Mouse (Mus musculus) kidney, adult 2 months (tissue): Measurements from ENCODE around the gene Magi1. TPM values are rescaled to one million over a fixed set of nuclear protein-coding genes. Genes with fewer than 3 reads are reported as not detected.

Experiments used
- DNase-seq: peaks from one replicate; pipeline ENCODE4 v3.0.0; 2021
- H3K27ac ChIP-seq: fragments of 200-500 bp; 2 replicates; pipeline ENCODE4 v1.5.1; 2012; ENCODE audit warnings: low read depth, low read length, control low read depth, inconsistent platforms; ENCODE audit not compliant: insufficient read depth
- H3K27me3 ChIP-seq: fragments of 200-500 bp; replicated peaks from 2 replicates; pipeline ENCODE4 v1.6.1; 2012; ENCODE audit warnings: mild to moderate bottlenecking, moderate library complexity, low read length, inconsistent platforms; ENCODE audit not compliant: control insufficient read depth, insufficient read depth
- H3K36me3 ChIP-seq: fragments of 200-500 bp; 2 replicates; pipeline ENCODE4 v1.6.1; 2012; ENCODE audit warnings: mild to moderate bottlenecking, moderate library complexity, low read length, inconsistent platforms; ENCODE audit not compliant: control insufficient read depth, insufficient read depth
- H3K4me1 ChIP-seq: fragments of 200-500 bp; 2 replicates; pipeline ENCODE4 v1.6.1; 2011; ENCODE audit warnings: low read length; ENCODE audit not compliant: control insufficient read depth, insufficient read depth
- H3K4me3 ChIP-seq: fragments of 200-500 bp; 2 replicates; pipeline ENCODE4 v1.5.1; 2011; ENCODE audit warnings: mild to moderate bottlenecking, low read depth, low read length, control low read depth; ENCODE audit not compliant: insufficient read depth
- CTCF ChIP-seq: fragments of 200-500 bp; conservative IDR thresholded peaks from 2 replicates; pipeline ENCODE4 v1.5.1; 2011; ENCODE audit warnings: low read depth, mild to moderate bottlenecking, control low read depth, low read length, moderate library complexity, mixed read lengths; ENCODE audit not compliant: insufficient read depth, insufficient read length
- POLR2A ChIP-seq: fragments of 200-500 bp; IDR thresholded peaks from one replicate; pipeline ENCODE4 v1.6.1; 2011; ENCODE audit warnings: low read depth, low read length, control low read depth
- WGBS: fragments of 180-500 bp; shearing (Covaris S2); methylation state at CpG from one replicate; pipeline ENCODE4 v1.1.7; 2018; 5-methylcytosine and 5-hydroxymethylcytosine counted together
- polyA plus RNA-seq: library from polyadenylated mRNA; depleted of rRNA; stranded (reverse); fragments of >200 nt; gene quantifications from 2 replicates; pipeline ENCODE4 v1.2.3, GENCODE M21; 2012

Gene Magi1
- polyA plus RNA-seq, 1 experiment = 6.1 TPM

DNA sequence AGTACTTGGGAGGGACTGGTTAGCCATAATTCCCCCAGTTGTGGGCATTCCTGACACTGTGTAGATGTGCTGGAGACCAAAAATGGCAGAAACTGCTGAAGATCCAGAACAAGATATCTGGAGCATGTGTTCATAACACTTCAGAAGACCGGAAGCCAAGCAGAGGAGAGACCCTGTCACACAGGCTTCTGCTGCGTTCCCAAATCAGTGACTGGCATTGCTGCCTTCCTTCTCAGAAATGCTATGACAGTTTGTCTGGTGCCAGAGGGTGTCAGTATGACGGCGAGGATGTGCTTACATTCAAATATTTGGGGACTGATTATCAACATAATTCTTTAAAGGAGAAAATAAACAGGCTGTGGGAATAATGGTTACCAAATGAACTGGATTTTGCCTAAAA is 373.7 kb downstream of the Magi1 start:
- TF ChIP-seq CTCF = no peak
- no peak for TF ChIP-seq POLR2A
- Histone ChIP-seq H3K27ac (no peak overlapping the region), H3K27me3 (no peaks in the 10 kb centered on the region), H3K36me3 (no peaks in the 10 kb centered on the region), H3K4me1 (no peaks in the 10 kb centered on the region), H3K4me3 (no peak overlapping the region)
- WGBS = 93% methylated on average over 4 of the region's 4 CpGs
- DNase-seq = no peak

- H3K36me3 ChIP-seq = no peaks in the 10 kb centered on the region
- no peak overlapping the region for H3K4me3 ChIP-seq
- WGBS = 91% methylated on average over 2 of the region's 2 CpGs
- no peak for DNase-seq
- no peaks in the 10 kb centered on the region for H3K4me1 ChIP-seq
- no peak overlapping the region for H3K27ac ChIP-seq
- H3K27me3 ChIP-seq = no peaks in the 10 kb centered on the region
- TF ChIP-seq CTCF = no peak
- no peak for TF ChIP-seq POLR2A
These were observed 378.7 kb downstream of the Magi1 start for GRCm38 (mm10) chr6:93904987-93905386.

- H3K4me1 ChIP-seq = no peaks in the 10 kb centered on the region
- no peak overlapping the region for H3K27ac ChIP-seq
- 74% methylated on average over 2 of the region's 2 CpGs for WGBS
- H3K4me3 ChIP-seq = no peak overlapping the region
- DNase-seq = no peak
- TF ChIP-seq CTCF (no peak), POLR2A (no peak)
- no peaks in the 10 kb centered on the region for H3K27me3 ChIP-seq
- H3K36me3 ChIP-seq = no peaks in the 10 kb centered on the region
These were observed 381.5 kb downstream of the Magi1 start for GRCm38 (mm10) chr6:93902239-93902638.

- H3K4me1 ChIP-seq = 0 out of 2 replicates have a peak, but pooled peaks cover 3% of the 10 kb centered on the region
- H3K36me3 ChIP-seq = no peaks in the 10 kb centered on the region
- DNase-seq = no peak
- WGBS = 99% methylated on average over 2 of the region's 2 CpGs
- no peak overlapping the region for H3K27ac ChIP-seq
- H3K27me3 ChIP-seq = no peaks in the 10 kb centered on the region
- H3K4me3 ChIP-seq = no peak overlapping the region
- TF ChIP-seq POLR2A (no peak), CTCF (no peak)
These were observed 382.3 kb downstream of the Magi1 start for GRCm38 (mm10) chr6:93901408-93901807.

GRCm38 (mm10) chr6:93897512-93897911 is 386.2 kb downstream of the Magi1 start:
- 0 out of 2 replicates have a peak, but pooled peaks cover 3% of the 10 kb centered on the region for H3K4me1 ChIP-seq
- DNase-seq = no peak
- TF ChIP-seq POLR2A (no peak), CTCF (no peak)
- H3K4me3 ChIP-seq = no peak overlapping the region
- H3K27me3 ChIP-seq = no peaks in the 10 kb centered on the region
- no peak overlapping the region for H3K27ac ChIP-seq
- WGBS = 44% methylated on average over 2 of the region's 2 CpGs
- no peaks in the 10 kb centered on the region for H3K36me3 ChIP-seq

- no peak overlapping the region for H3K4me3 ChIP-seq
- H3K27ac ChIP-seq = no peak overlapping the region
- H3K36me3 ChIP-seq = no peaks in the 10 kb centered on the region
- no peaks in the 10 kb centered on the region for H3K27me3 ChIP-seq
- no peak for DNase-seq
- TF ChIP-seq POLR2A = no peak
- no peak for TF ChIP-seq CTCF
- 79% methylated on average over 2 of the region's 2 CpGs for WGBS
- H3K4me1 ChIP-seq = 0 out of 2 replicates have a peak, but pooled peaks cover 3% of the 10 kb centered on the region
These were observed 388.0 kb downstream of the Magi1 start for GRCm38 (mm10) chr6:93895721-93896120.

DNA sequence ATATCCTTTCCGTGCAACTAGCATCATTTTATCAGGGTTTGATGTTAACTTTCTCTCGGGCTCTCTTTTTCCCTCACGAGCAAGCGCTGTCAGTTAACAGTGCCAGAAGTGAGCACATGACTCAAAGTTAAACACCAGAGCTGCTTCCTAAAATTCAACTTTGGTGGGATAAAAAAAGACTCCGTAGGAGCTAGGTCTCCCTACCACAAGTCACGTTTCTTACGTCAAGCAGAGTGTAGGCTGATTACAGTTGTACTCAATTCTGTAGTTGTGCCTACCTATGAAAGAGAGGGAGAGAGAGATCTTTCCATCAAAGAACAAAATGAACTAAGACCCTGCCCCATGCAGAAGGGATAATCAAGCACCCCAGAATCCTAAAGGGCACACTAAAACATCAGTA is 389.8 kb downstream of the Magi1 start:
- Histone ChIP-seq H3K4me1 (0 out of 2 replicates have a peak, but pooled peaks cover 3% of the 10 kb centered on the region), H3K36me3 (no peaks in the 10 kb centered on the region), H3K27me3 (no peaks in the 10 kb centered on the region), H3K27ac (no peak overlapping the region), H3K4me3 (no peak overlapping the region)
- DNase-seq = no peak
- 81% methylated on average over 7 of the region's 7 CpGs for WGBS
- TF ChIP-seq CTCF = no peak
- TF ChIP-seq POLR2A = no peak
